Comparison of ENCODE assay signal across 8 mouse cellular contexts in the genomic region with DNA sequence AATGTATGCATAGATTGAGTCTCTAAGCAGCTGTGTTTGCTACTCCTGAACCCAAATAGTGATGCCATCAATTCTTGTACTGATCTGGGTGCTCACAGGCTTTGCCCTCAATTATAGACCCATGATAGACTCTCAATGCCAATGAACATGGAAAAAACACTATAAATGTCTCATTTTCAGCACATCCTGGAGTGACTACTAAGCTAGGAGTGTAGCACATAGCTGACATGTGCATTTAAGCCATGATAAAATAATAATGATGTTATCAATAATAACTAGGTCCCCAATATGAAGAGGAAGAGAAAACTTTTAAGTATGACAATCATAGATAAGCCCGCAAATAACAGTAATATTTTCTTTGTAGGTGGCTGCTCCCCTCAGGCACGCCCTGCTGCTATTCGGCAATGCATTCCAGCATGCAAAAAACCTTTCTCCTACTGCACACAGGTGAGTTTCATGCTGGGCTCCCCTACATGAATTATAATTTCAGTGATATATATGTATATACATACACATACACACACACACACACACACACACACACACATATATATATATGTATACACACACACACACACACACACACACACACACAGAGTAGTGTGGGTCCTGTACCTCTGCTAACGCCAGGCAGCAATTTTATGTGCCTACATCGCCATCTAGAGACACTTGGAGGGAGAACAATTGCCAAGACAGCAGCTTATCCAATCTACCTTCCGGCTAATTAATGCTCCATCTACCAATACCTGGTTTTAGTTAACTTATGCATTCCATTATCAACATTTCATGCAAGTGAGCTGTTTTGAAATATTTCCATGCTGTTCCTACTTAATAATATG.
DNase-seq lines count a peak whose midpoint lies in the region.

No protein-coding gene starts in this region.

- DNase-seq in thymus, postnatal 0 days (ENCODE audit: low spot score): peak; percentile 49
- no peak for DNase-seq in thymus, adult 18-20 months
- peak; percentile 10 for DNase-seq in cerebellum, adult 9-10 months
- DNase-seq in frontal cortex, postnatal 25 days (ENCODE audit: low spot score in 2 of 2): peak; percentile 7 to 33
- peak; percentile 19 for DNase-seq in layer of hippocampus, adult 9-11 months
- DNase-seq in mesoderm, embryonic 11.5 days (ENCODE audit: low read depth, low spot score): peak; percentile 49
- no peak for DNase-seq in spleen, postnatal 4 days (ENCODE audit: low spot score in 2 of 2)
- no peak for DNase-seq in gastrocnemius, postnatal 25 days

Comparison
In these comparisons a context has a peak if more than half of its experiments do, and no peak if none do; other contexts are left out.
1. DNase-seq: peak in thymus, postnatal 0 days (single experiment), cerebellum, adult 9-10 months (single experiment), frontal cortex, postnatal 25 days (2 of 2), layer of hippocampus, adult 9-11 months (single experiment) and mesoderm, embryonic 11.5 days (single experiment); none in thymus, adult 18-20 months (0 of 2), spleen, postnatal 4 days (0 of 2) and gastrocnemius, postnatal 25 days (single experiment).